Mouse (Mus musculus) heart, postnatal 0 days (tissue): ENCODE results near the gene Epha8.

Source experiments
- CTCF ChIP-seq: IDR thresholded peaks from 2 replicates; pipeline ENCODE4 v1.5.1; 2016; ENCODE audit warnings: antibody characterized with exemption, control low read depth, low read depth
- EP300 ChIP-seq: IDR thresholded peaks from 2 replicates; pipeline ENCODE4 v1.6.1; 2016; ENCODE audit warnings: antibody characterized with exemption, low read depth

DNA sequence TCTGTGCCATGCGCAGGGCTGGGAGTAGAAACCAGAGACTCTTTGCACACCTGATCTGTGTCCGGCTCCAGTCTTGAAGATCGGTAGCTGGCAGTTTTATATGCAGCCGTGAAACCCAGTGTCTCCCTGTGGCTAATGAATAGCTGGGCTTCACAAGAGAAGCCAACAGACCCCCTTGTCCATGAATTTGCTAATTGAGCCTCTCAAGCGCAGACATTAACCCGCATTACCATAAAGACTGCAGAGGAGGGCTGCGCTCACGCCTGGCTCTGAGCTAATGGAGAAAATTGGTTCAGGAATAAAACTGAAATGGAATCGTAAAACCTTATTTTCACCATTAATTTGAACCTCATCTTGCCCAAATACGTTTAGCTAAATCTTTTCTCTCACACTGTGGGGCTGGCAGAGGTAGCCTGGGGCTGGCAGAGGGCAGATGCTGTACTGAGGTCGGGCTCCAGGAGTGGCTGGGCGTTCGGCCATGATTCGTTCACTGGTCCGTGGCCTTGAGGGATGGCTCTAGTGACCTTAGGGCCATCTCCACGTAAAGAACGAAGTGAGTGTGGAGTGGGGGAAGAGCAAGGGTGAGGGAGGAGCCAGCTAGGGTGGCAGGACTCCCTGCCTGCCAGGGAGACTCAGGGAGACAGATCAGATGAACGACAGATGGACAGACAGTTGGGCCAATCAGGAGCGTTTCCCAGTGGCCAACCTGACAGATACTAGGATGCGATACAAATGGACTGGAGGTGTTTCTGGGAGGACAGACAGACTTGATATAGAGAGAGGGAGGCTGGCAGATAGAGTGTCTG is 40.1 kb downstream of the Epha8 start:
- no peak for TF ChIP-seq CTCF
- no peak for TF ChIP-seq EP300
